Mouse (Mus musculus) layer of hippocampus, adult 18-20 months (tissue): Measurements from ENCODE around the gene Cyth3. TPM values are rescaled to one million over a fixed set of nuclear protein-coding genes. Genes with fewer than 3 reads are reported as not detected.

Experiments used
- DNase-seq, 2 experiments: peaks; one replicate each; pipeline ENCODE4 v3.0.0; 2022; ENCODE audit warnings: low spot score in 2 of 2
- long read RNA-seq: library from polyadenylated mRNA; stranded (forward); transcript quantifications from one replicate; pipeline ENCODE4 v2.0.0, GENCODE M21; 2021
- total RNA-seq, 2 experiments: library from RNA; stranded (reverse); gene quantifications; 2 replicates each; pipeline ENCODE4 v1.2.3; 2021

Gene Cyth3
- total RNA-seq, result 10 to 100 TPM; 41.3 to 51.6 TPM
- long read RNA-seq, transcript Cyth3-202 (13 exons, 3,738 nt), result major isoform, 65 of 76 reads
- long read RNA-seq, partial matches to known transcripts, result 3 of 76 reads
- long read RNA-seq, other reads (novel, unspliced or antisense), result 8 of 76 reads

DNA sequence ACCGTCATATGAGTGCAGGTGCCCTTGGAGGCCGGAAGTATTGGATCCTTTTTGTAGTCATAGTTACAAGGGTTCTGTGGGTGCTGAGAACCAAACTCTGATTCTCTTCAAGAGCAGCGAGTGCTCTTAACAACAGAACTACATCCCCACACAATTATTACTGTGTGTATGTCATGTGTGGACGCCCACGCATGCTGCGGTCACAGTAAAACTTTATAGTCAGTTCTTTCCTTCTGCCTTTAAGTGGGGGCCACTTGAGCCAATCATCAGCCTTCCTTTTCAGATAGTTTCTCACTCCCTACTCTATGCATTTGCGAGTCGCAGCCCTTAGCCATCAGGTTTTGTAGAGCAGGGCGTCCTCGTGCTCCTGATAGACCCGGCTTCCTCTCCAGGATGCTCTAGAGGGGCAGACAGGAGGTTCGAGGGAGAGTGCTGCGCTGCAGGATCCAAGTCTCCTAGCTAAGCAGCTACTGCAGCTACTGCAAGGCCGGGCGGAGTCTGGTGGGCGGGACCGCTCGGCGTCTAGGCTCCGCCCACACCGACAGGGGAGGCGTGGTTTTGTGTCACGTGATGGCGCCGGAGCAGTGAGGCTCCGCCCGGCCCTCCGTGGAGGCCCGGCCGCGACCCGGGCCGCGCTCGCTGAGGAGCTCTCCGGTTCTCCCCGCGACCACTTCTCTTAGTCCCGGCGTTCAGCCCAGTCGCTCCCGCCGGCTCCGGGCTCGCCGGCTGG lies at the start of gene Cyth3:
TSS of gene Cyth3 (plus strand) at position 555 of the 730 bp plus-strand sequence.
- DNase-seq, result peak; percentile 90 to 96

- DNase-seq, result no peak
Measured at GRCm38 (mm10) chr5:143573067-143573466, 49.2 kb upstream of the Cyth3 start.

DNA sequence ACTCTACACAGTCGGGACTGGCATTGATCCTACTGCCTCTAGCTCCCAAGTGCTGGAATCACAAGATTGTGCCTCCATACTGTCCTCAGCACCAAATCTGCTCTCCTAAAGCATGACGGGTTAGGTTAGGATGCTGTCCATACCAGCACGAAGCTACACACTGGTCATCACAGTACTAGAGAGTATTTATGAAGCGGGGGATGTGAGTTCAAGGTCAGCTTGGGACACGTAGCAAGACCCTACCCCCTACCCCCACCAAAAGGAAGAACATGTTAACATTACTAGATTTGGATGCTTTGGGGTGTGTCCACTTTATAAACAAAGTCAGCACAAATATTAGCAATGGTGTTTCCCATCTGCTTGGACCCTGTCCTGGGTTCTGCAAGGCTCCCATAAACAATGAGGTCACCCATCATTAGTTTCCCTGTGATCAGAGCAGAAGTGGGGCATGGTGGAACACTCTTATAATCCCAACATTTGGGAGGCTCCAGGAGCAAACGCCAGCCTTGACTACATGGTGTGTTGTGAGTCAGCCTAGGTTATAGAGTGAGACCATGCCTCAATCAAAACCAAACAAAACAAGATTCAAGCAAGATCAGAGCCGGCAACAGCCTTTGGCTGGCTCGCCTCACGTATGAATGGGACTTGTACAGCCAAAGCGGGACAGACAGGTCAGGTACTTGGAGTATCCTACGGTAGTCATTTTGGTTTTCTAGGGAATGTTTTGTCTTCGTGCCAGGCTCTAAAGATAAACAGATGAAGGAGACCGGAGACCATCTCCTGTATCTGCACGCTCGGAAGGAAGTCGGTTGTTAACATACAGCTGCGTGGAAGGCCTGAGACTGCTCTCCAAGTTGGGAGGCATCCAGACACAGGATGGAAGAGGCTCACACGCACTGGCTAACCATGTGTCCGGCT lies 47.7 kb upstream of the Cyth3 start:
- DNase-seq, result no peak

- DNase-seq, result peak; percentile 20 to 52
Measured at GRCm38 (mm10) chr5:143579537-143580203, 42.6 kb upstream of the Cyth3 start.

- no peak for DNase-seq
Measured at GRCm38 (mm10) chr5:143580982-143581381, 41.3 kb upstream of the Cyth3 start.

DNA sequence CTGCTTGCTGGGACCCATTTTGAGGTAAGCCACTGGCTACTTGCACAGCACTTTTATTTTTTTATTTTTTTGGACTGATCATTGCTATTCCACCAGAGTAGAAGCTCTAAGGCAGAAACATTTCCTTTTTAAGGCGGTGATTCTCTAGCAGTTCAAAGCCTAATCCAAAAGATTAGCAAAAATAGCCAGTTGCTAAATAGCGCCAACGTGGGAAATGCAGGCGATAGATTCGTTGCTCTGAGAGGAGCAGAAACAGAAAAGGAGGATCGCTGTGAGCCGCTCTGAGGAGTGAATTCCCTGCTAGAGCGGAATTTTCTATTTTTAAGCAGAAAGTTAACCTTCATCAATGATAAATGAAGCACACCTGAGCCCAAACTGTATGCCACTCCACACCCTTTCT lies 40.4 kb upstream of the Cyth3 start:
- peak in 1 of 2 experiments; percentile 31 for DNase-seq

GRCm38 (mm10) chr5:143583081-143583480 lies 39.2 kb upstream of the Cyth3 start:
- DNase-seq, result no peak

DNA sequence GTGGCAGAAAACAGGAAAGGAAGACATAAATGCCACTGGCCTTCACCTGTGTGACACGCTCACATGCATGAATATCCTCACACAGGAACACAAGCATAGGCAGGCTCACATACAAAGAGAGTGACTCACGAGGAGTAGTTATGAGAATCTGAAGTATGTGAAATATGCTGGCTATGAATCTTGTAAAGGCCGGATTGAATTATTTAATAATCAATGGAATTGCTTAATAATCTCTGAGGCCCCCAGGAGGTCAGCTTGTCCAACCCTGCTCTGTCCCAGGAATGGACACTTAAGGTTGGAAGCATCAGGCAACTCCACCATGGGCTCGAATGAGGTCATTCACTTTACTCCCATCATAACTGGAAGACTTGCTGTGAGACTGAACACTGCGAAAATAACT lies 37.3 kb upstream of the Cyth3 start:
- no peak for DNase-seq

DNA sequence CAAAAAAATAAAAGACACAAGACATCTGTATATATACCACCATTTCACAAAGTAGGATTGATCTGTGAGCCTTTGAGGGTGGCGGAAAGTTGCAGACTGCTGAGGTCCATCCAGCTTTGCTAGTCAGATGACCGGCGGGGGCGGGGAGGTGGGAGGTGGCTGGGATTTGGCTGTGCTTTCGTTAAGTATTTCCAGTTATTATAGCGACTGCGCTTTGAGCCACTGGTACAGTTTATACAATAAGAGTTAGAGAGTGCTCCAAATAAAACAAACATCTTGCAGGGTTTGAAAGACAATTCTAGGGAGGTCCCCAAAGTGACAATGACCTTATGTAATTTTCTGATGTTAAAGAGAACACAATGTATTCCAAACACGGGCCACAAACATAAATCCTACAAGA lies 35.9 kb upstream of the Cyth3 start:
- DNase-seq, result no peak

DNA sequence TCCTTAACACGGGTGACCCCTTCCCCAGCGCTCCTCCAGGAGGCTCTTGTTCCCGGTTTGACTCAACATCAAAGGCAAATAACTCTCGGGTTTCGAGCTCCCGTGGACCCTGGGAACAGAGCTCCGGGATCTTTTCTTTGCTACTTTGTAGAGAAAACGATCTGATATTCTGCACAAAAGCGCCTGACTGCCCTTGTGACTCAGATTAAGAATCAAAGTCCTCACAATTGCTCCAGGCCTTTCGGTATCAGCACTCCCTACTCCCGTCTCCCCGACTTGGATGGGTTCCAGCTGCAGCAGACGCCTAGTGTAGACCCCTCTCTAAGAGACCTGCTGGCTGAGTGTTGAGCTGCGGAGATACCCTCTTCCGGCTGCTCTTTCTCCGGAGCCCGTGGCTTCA lies 33.1 kb upstream of the Cyth3 start:
- no peak for DNase-seq

- DNase-seq, result no peak
Measured at GRCm38 (mm10) chr5:143592926-143593325, 29.3 kb upstream of the Cyth3 start.

- DNase-seq, result no peak
Measured at GRCm38 (mm10) chr5:143593563-143594146, 28.6 kb upstream of the Cyth3 start.

DNA sequence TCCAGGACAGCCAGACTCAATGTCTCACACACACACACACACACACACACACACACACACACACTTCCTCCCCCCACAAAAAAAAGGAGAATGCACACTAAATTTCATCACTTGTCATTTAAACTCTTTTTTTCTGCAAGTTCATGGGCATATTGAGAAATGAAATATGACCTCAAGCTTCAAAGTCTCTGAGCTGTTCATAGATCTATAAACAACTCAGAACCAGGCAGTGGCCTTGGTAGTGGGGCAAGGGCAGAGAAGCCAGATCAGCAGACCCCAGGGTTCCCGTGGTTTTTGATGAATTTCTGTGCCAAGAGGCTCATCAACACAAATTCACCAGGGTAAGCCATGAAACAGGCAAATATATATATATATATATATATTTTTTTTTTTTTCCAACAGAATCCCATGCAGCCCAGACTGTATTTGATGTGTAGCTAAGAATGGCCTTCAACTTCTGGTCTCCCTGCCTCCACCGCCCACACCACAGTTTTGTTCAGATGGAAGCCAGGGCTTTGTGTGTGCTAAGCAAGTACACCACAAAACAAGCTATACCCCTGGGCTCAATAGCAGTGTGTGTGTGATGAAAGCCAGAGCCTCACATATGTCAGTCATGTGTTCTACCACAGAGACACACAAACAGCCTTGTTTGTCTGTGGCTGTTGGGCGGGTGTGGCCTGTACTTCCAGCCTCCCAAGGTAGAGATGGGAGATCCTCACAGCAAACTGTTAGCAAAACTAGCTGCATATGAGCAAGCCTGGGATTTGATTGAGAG lies 27.8 kb upstream of the Cyth3 start:
- no peak for DNase-seq

GRCm38 (mm10) chr5:143602051-143602450 lies 20.2 kb upstream of the Cyth3 start:
- DNase-seq, result no peak

GRCm38 (mm10) chr5:143604157-143604774 lies 18.0 kb upstream of the Cyth3 start:
- DNase-seq, result no peak

DNA sequence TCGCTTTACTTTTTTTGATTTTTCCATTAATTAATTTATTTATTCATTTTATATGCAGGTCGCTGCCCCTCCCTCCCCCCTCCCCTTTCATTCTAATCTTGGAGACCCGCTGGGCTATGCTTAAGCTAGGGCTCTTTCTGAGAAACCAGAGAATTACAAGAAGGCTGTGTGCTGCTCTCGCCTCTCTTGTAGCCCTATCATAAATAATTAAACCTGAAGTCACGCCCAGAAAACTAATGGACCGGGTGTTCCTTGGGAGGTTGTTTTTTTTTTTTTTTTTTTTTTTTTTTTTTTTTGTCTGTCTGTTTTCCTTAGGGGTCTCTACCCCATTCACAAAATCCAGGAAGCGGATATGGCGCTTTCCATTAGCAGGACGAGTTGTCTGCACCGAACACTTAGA lies 15.5 kb upstream of the Cyth3 start:
- no peak for DNase-seq

DNA sequence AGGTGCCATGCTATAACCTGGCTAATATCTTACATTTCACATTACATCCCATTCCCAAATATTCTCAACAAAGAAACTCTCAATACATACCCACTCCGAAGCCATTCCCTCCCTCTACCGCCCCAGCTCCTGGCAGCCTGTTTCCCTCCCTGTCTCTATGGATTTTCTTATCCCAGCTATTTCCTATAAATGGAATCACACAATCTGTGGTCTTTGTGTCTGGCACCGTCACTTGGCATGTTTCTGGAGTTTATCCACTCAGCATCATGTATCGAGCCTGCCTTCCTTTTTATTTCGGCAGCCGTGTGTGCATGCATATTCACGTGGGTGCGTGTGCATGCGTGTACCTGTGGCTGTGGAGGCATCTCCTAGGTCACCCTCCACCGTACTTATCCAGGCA lies 14.1 kb upstream of the Cyth3 start:
- DNase-seq, result peak; percentile 29 to 75

DNA sequence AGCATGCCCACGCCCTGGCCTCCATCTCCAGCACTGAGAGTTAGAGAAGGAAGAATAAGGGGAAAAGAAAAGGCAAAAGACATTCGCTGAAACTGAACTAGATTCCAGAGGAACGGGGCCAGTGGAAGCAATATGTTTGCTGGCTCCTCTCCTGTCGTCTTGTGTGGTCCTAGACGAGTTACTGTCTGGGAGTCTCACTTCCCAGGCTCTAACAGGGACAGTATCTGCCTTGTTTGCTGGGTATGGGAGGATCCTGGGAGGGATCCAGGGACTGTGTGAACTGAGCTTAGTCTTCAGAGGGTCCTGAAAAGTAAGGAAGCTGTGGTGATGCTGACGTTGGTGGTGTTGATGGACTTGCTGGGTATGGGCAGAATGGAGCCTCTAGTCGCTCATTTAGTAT lies 10.3 kb upstream of the Cyth3 start:
- no peak for DNase-seq

DNA sequence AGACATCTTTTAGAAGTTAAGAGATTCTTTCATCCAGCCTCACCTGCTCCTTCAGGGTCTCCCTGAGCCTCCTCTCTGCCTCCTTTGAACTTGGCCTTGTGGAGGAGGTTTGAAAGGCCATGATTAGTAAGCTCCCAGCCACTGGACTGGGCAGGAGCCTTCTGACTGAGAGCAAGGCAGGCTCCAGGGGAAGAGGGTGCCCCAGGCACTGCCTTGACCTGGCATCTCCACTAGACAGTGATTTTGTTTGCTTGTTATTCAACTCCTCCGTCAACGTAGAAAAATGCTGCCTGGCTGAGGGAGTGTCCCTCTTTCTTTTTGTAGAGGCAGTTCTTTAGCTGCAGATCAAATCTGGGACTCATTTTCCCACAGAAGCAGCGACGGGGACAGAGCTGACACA lies 9.0 kb upstream of the Cyth3 start:
- DNase-seq, result no peak

DNA sequence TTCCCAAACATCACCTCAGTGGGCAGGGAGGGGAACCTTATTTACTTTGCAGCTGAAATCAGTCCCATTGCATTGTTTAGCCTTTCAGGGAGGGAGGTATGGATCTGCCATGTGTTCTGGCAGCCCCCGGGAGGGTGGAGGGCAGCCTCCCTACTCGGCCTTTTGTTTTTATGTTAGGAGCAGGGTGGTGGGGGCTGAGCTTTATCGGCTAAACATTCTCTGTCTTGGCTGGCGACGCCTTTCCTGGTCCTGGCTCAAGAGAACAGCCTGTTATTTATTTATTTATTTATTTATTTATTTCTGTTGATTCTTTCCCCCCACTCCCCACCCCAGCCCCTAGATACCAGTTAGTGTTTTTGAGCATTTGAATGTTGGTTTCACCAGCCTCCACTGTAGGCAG lies 7.7 kb upstream of the Cyth3 start:
- no peak for DNase-seq
